Mouse (Mus musculus): Measurements from ENCODE around the gene Extl1.

GRCm38 (mm10) chr4:134349829-134350228 is 33.8 kb downstream of the Extl1 start:
- TF ChIP-seq CTCF (IDR thresholded peaks at IDR 0.05; ENCODE audit: borderline replicate concordance, control insufficient read depth, extremely low read depth, insufficient read depth, low read length, poor library complexity) (no peak), POLR2A (IDR thresholded peaks at IDR 0.05; ENCODE audit: control insufficient read depth, extremely low read depth, insufficient read depth, low read length, poor library complexity) (no peak)
